Mouse (Mus musculus) cerebellum, adult 2 months (tissue): ENCODE results near the gene Ptpn14.

Experiments
- CTCF ChIP-seq: fragments of 200-500 bp; IDR thresholded peaks from 2 replicates; pipeline ENCODE4 v1.5.1; 2011; ENCODE audit warnings: low read depth, mild to moderate bottlenecking, control low read depth, low read length, moderate library complexity, borderline replicate concordance; ENCODE audit not compliant: insufficient read depth
- POLR2A ChIP-seq: fragments of 200-500 bp; IDR thresholded peaks from 2 replicates; pipeline ENCODE4 v1.6.1; 2011; ENCODE audit warnings: low read length, control low read depth, borderline replicate concordance; ENCODE audit not compliant: insufficient read depth

GRCm38 (mm10) chr1:189926279-189926678, 198.2 kb downstream of the Ptpn14 start:
- TF ChIP-seq CTCF (no peak), POLR2A (no peak)
